Mouse (Mus musculus) urinary bladder, postnatal 4 days (tissue): ENCODE measurements at regions not wholly inside any gene's neighbourhood (a gene's known extent, or its start where the extent isn't known, plus 50 kb on each side); places are given as distances from the start of the nearest gene placed in this dataset.
"Not testable (repeated sequence)": the region's sequence is repeated elsewhere in the genome, so short reads cannot be mapped to it uniquely, and the experiment has no call there.

Experiments used
- DNase-seq, 2 experiments: peaks; one replicate each; pipeline ENCODE4 v3.0.0; 2021 to 2022; ENCODE audit warnings: low spot score in 2 of 2

DNA sequence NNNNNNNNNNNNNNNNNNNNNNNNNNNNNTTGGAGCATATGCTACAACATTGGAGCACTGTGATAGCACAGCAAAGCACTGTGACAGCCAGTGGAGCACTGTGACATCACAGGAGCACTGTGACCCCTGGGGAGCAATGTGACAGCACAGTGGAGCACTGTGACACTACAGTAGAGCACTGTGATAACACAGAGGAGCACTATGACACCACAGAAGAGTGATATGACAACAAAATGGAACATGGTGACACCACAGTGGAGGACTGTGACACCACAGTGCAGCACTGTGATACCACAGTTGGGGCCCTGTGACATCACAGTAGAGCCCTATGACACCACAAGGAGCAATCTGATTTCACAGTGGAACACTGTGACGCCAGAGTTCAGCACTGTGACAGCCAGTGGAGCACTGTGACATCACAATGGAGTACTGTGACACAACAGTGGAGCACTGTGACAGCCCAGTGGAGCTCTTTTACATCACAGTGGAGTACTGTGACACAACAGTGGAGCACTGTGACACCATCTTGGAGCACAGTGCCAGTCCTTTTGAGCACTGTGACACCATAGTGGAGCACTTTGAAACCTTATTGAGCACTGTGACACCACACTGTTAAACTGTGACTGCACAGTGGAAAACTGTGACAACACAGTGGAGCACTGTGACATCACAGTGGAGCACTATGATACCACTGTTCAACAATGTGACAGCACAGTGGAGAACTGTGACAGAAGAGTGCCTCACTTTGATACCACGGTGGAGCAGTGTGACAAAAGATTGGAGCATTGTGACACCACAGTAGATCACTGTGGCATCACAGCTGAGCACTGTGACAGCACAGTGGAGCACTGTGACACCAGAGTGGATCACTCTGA, 116.9 kb upstream of the Vmn1r2 start:
- no peak for DNase-seq

DNA sequence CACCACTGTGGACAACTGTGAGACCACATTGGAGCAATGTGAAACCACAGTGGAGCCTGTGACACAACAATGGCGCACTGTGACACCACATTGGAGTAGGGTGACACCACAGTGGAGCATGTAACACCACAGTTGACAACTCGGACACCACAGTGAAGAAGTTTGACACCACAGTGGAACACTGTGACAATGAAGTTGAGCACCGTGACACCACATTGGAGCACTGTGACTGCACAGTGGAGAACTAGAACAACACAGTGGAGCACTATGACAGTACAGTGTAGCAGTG, 116.3 kb upstream of the Vmn1r2 start:
- DNase-seq = no peak

DNA sequence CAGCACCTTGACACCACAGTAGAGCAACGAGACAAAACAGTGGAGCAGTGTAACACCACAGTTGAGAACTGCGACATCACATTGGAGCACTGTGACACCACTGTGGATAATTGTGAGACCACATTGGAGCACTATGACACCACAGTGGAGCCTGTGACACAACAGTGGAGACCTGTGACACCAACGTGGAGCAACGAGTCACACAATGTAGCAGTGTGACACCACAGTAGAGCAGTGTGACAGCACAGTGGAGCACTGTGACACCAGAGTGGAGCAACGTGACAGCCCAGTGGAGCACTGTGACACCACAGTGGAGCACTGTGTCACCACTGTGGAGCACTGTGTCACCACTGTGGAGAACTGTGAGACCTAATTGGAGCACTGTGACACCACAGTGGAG, 115.9 kb upstream of the Vmn1r2 start:
- peak in 1 of 2 experiments; percentile 55 for DNase-seq

DNA sequence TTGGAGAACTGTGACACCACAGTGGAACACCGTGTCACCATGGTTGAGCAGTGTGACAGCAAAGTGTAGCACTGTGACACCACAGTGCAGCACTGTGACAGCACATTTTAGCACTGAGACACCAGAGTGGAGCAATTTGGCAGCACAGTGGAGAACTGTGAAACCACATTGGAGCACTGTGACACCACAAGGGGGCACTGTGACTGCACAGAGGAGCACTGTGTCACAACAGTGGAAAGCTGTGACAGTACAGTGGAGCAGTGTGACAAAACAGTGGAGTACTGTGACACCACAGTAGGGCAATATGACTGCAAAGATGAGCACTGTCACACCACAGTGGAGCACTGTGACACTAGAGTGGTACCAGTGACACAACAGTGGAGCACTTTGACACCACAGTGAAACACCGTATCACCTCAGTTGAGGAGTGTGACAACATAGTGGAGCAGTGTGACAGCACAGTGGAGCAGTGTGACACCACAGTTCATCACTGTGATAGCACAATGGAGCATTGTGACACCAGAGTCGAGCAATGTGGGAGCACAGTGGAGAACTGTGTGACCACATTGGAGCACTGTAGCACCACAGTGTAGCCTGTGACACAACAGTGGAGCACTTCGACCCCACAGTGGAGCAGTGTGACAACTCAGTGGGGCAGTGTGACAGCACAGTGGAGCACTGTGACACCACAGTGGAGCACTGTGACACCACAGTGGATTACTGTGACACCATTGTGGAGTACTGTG, 114.6 kb upstream of the Vmn1r2 start:
- peak in 1 of 2 experiments; percentile 54 for DNase-seq

DNA sequence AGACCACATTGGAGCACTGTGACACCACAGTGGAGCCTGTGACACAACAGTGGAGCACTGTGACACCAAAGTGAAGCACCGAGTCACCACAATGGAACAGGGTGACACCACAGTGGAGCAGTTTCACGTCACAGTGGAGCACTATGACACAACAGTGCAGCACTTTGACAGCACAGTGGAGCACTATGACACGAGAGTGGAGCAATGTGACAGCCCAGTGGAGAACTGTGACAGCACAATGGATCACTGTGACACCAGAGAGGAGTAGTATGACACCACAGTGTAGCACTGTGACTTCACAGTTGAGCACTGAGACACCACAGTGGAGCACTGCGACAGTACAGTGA, 114.1 kb upstream of the Vmn1r2 start:
- peak; percentile 15 to 56 for DNase-seq

DNA sequence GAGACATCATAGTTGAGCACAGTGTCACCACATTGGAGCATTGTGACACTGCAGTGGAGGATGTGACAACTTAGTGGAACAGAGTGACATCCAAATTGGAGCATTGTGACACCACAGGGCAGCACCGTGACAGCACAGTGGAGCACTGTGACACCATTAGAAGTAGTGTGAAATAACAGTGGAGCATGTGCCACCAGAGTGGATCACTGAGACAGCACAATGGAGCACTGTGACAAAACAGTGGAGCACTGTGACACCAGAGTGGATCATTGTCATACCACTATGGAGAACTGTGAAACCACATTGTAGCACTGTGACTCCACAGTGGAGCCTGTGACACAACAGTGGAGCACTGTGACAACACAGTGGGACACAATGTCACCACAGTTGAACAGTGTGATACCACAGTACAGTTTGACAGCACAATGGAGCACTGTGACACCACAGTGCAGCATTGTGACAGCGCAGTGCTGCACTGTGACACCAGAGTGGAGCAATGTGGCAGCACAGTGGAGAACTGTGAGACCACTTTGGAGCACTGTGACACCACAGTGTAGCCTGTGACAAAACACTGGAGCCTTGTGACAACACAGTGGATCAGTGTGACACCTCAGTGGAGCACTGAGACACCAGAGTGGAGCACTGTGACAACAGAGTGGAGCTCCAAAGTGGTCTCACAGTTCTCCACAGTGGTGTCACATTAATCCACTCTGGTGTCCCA, 113.5 kb upstream of the Vmn1r2 start:
- DNase-seq = no peak

DNA sequence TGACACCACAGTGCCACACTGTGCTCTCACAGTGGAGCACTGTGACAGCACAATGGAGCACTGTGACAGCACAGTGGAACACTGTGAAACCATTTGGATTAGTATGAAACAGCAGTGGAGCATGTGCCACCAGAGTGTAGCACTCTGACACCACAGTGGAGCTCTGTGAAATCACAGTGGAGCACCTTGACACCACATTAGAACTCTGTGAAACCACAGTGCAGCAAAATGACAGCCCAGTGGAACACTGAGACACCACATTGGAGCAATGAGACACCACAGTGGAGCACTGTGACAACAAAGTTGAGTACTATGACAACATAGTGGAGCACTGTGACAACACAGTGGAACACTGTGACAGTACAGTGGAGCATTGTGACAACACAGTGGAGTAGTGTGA, 112.2 kb upstream of the Vmn1r2 start:
- DNase-seq = no peak

DNA sequence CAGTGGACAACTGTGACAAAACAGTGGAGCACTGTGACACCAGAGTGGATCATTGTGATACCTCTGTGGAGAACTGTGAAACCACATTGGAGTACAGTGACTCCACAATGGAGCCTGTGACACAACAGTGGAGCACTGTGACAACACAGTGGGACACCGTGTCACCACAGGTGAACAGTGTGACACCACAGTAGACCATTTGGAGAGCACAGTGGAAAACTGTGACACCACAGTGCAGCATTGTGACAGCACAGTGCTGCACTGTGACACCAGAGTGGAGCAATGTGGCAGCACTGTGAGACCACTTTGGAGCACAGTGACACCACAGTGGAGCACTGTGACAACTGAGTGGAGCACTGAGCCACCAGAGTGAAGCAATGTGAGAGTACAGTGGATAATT, 111.7 kb upstream of the Vmn1r2 start:
- no peak for DNase-seq

DNA sequence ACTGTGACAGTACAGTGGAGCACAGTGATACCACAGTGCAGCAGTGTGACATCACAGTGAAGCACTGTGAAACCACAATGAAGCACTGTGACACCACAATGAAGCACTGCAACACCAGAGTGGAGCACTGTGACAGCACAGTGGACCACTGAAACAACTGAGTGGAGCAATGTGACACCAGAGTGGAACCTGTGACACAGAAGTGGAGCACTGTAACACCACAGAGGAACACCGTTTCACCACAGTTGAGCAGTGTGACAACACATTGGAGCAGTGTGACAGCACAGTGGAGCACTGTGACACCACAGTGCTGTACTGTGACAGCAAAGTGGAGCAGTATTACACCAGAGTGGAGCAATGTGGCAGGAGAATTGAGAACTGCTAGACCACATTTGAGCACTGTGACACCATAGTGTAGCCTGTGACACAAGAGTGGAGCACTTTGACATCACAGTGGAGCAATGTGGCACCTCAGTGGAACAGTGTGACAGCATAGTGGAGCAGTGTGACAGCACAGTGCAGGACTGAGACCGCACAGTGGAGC, 107.5 kb upstream of the Vmn1r2 start:
- peak in 1 of 2 experiments; percentile 16 for DNase-seq

DNA sequence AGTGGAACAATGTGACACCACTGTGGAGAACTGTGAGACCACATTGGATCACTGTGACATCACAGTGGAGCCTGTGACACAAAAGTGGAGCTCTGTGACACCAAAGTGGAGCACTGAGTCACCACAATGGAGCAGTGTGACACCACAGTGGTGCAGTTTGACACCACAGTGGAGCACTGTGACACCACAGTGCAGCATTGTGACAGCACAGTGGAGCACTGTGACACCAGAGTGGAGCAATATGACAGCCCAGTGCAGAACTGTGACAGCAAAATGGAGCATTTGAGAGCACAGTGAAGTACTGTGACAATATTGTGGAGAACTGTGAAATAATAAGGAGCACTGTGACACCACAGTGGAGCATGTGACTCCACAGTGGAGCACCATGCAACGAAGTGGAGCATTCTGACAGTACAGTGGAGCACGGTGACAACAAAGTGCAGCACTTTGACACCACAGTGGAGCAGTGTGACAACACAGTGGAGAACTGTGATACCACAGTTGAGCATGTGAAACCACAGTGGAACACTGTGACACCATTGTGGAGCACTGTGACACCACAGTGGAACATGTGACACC, 105.0 kb upstream of the Vmn1r2 start:
- DNase-seq = peak in 1 of 2 experiments; percentile 57

DNA sequence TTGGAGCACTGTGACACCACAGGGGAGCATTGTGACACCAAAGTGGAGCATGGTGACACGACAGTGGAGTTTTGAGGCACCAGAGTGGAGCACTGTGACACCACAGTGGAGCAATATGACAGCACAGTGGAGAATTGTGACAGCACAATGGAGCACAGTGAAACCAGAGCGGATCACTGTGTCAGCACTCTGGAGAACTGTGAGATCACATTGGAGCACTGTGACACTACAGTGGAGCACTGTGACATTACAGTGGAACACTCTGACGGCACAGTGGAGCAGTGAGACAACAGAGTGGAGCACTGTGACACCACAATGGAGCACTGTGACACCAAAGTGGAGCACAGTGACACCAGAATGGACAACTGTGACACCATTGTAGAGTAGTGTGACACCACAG, 103.2 kb upstream of the Vmn1r2 start:
- DNase-seq = no peak

DNA sequence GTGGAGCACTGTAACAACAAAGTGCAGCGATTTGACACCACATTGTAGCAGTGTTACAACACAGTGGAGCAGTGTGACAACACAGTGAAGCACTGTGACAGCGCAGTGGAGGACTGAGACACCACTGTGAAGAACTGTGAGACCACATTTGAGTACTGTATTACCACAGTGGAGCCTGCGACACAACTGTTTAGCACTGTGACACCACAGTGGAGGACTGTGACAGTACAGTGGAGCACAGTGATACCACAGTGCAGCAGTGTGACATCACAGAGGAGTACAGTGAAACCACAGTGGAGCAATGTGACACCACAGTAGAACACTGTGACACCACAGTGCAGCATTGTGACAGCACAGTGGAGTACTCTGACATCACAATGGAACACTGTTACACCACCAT, 102.5 kb upstream of the Vmn1r2 start:
- DNase-seq = no peak

DNA sequence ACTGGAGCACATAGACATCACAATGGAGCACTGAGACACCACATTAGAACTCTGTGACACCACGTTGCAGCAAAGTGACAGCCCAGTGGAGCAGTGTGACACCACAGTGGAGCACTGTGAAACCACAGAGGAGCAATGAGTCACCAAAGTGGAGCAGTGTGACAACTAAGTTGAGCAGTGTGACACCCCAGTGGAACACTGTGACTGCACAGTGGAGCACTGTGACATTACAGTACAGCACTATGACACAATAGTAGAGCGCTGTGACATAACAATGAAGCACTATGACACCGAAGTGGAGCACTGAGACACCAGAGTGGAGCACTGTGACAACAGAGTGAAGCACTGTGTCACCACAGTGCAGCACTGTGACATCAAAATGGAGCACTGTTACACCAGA, 101.8 kb upstream of the Vmn1r2 start:
- not testable (repeated sequence) for DNase-seq

DNA sequence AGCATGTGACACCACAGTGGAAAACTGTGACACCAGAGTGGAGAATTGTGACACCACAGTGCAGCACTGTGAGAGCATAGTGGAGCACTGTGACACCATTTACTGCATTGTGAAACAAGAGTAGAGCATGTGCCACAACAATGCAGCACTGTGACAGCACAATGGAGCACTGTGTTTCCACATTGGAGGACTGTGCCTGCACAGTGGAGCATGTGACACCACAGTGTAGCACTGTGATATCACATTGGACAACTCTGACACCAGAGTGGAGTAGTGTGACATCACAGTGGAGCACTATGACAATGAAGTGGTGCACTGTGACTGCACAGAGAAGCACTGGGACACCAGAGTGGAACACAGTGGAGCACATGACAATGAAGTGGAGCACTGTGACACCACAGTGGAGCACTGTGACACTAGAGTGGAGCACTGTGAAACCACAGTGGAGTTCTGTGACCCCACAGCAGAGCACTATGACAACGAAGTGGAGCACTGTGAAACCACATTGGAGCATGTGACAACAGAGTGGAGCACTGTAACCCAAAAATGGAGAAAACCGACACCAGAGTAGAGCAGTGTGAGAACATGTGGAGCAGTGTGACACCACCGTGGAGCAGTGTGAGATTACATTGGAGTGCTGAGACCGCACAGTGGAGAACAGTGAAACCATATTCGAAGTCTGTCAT, 100.9 kb upstream of the Vmn1r2 start:
- DNase-seq = peak in 1 of 2 experiments; percentile 53

DNA sequence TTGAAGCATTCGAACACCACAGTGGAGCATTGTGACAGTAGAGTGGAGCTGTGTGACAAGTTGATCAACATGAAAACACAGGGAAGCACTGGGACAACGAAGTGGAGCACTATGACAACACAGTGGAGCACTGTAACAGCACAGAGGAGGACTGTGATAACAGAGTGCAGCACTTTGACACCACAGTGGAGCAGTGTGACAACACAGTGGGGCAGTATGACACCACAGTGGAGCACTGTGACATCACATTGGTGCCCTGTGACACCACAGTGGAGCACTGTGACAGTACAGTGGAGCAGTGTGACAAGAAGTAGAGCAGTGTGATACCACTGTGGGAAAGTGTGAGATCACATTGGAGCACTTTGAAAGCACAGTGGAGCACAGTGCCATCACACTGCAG, 99.9 kb upstream of the Vmn1r2 start:
- DNase-seq = peak in 1 of 2 experiments; percentile 57

DNA sequence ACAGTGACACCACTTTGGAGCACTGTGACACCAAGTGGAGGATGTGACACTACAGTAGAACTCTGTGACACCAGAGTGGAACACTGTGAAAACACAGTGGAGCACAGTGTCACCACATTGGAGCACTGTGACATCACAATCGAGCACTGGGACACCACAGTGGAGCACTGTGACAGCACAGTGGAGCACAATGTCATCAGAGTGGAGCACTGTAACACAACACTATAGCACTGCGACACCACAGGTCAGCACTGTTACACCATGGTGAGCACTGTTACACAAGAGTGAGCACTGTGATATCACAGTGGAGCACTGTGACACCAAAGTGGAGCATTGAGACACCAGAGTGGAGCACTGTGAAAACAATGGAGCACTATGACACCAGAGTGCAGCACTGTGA, 99.5 kb upstream of the Vmn1r2 start:
- DNase-seq = peak; percentile 23 to 74

DNA sequence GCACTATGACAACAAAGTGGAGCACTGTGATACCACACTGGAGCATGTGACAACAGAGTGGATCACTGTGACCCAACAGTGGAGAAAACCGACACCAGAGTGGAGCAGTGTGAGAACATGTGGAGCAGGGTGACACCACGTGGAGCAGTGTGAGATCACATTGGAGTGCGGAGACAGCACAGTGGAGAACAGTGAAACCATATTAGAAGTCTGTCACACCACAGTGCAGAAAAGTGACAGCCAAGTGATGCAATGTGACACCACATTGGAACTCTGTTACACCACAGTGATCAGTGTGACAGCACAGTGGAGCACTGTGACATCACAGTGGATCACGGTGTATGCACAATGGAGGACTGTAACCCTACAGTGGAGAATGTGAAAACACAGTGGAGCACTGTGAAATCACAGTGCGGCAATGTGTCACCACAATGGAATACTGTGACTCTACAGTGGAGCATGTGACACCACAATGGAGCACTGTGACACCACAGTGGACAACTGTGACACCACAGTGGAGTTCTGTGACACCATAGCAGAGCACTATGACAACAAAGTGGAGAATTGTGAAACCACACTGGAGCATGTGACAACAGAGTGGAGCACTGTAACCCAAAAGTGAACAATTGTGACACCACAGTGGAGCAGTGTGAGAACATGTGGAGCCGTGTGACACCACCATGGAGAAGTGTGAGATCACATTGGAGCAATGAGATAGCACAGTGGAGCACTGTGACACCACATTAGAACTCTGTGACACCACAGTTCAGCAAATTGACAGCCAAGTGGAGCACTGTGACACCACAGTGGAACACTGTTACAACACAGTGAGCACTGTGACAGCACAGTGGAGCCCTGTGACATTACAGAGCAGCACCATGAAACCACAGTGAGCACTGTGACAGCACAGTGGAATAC, 98.6 kb upstream of the Vmn1r2 start:
- peak in 1 of 2 experiments; percentile 57 for DNase-seq

DNA sequence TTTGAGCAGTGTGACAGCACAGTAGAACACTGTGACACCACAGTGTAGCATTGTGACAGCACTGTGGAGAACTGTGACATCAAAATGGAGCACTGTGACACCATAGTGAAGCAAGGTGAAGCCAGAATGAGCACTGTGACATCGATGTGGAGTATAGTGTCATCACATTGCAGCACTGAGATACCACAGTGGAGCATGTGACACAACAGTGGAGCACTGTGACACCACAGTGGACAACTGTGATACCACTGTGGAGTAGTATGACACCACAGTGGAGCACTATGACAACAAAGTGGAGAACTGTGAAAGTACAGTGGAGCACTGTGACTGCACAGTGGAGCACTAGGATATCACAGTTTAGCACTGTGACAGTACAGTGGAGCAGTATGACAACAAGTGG, 97.8 kb upstream of the Vmn1r2 start:
- peak in 1 of 2 experiments; percentile 54 for DNase-seq

DNA sequence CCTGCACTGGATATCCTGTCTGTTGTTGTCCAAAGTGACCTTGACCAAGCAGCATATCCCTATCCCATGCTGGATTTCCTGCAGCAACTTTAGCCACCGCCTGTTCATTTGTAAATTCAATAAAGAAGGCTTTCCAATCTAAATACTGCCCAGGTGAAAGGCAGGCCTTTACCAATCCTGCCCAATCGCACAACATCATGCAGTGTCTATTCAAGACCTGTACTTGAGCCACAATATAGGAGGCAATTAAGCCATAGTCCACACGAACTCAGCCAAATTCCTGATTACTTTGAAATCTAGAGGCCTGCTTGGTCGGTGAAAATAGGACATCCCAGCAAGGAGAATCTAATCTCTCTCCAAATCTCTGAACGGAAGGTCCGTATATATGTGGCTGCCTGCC, 95.8 kb upstream of the Vmn1r2 start:
- not testable (repeated sequence) for DNase-seq

DNA sequence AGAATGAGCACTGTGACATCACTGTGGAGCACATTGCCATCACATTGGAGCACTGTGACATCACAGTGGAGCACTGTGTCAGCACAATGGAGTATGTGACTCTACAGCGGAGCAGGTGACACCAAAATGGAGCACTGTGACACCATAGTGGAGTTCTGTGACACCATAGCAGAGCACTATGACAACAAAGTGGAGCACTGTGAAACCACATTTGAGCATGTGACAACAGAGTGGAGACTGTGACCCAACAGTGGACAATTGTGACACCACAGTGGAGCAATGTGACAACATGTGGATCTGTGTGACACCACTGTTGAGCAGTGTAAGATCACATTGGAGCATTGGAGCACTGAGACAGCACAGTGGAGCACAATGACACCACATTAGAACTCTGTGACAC, 87.2 kb upstream of the Vmn1r2 start:
- DNase-seq = no peak
